Comparison of ENCODE assay signal across 8 mouse cellular contexts in genomic region chr5:134688086-134688717, GRCm38 (mm10). TPM values are rescaled to one million over a fixed set of nuclear protein-coding genes. Genes with fewer than 3 reads are reported as not detected.
DNase-seq lines count a peak whose midpoint lies in the region; ATAC-seq lines count a peak whose summit lies in the region.

TSS of gene Limk1 (minus strand) at chr5:134688598.

- H3K9ac ChIP-seq in forebrain, embryonic 15.5 days (replicated peaks): peak within 1 kb of the TSS; percentile 85
- H3K9ac ChIP-seq in neural tube, embryonic 13.5 days: peak within 1 kb of the TSS; percentile 80

- no peaks in the 10 kb centered on the region for H3K27me3 ChIP-seq in forebrain, embryonic 15.5 days
- H3K27me3 ChIP-seq in neural tube, embryonic 13.5 days: no peaks in the 10 kb centered on the region

- peaks cover 23% of the 10 kb centered on the region for H3K4me1 ChIP-seq in forebrain, embryonic 15.5 days
- peaks cover 29% of the 10 kb centered on the region for H3K4me1 ChIP-seq in neural tube, embryonic 13.5 days (replicated peaks)

- peak; percentile 39 for ATAC-seq in forebrain, embryonic 15.5 days (replicated peaks)
- ATAC-seq in neural tube, embryonic 13.5 days (ENCODE audit: low read depth): peak; percentile 42
- no peak for ATAC-seq in erythroid progenitor cell, adult 5-6 weeks (replicated peaks; ENCODE audit: low FRiP score, poor library complexity, severe bottlenecking)

- peaks cover 23% of the 10 kb centered on the region for H3K36me3 ChIP-seq in forebrain, embryonic 15.5 days
- H3K36me3 ChIP-seq in neural tube, embryonic 13.5 days: peaks cover 30% of the 10 kb centered on the region

- H3K4me2 ChIP-seq in forebrain, embryonic 15.5 days (replicated peaks): peak within 1 kb of the TSS; percentile 72
- peak within 1 kb of the TSS; percentile 82 for H3K4me2 ChIP-seq in neural tube, embryonic 13.5 days

- peak; percentile 37 for DNase-seq in layer of hippocampus, adult 11-12 months (ENCODE audit: low spot score)
- no peak for DNase-seq in layer of hippocampus, adult 9-10 months (ENCODE audit: low spot score)
- DNase-seq in adrenal gland, postnatal 10 days: no peak
- DNase-seq in left cerebral cortex, postnatal 10 days (ENCODE audit: extremely low spot score in 1 of 2, low spot score in 2 of 2): no peak
- no peak for DNase-seq in lung, postnatal 25 days (ENCODE audit: low spot score)

- peak within 1 kb of the TSS; percentile 94 for H3K27ac ChIP-seq in forebrain, embryonic 15.5 days (replicated peaks)
- H3K27ac ChIP-seq in neural tube, embryonic 13.5 days (replicated peaks): peak within 1 kb of the TSS; percentile 91

- peak within 1 kb of the TSS; percentile 88 for H3K4me3 ChIP-seq in forebrain, embryonic 15.5 days
- peak within 1 kb of the TSS; percentile 68 for H3K4me3 ChIP-seq in neural tube, embryonic 13.5 days

- intact Hi-C loops in left cerebral cortex, postnatal 10 days (cut with DNase I): no loop called here

- WGBS in forebrain, embryonic 15.5 days: under 1% methylated on average over 53 of the region's 69 CpGs
- under 1% methylated on average over 41 of the region's 69 CpGs for WGBS in neural tube, embryonic 13.5 days

- no peaks in the 10 kb centered on the region for H3K9me3 ChIP-seq in forebrain, embryonic 15.5 days
- H3K9me3 ChIP-seq in neural tube, embryonic 13.5 days: no peaks in the 10 kb centered on the region

RNA-seq across cellular contexts. Expression of gene Limk1, which starts in this region (rescaled TPM):
- 10 to 100 TPM; 17.9 to 20.5 TPM for total RNA-seq in adrenal gland, postnatal 10 days (2021)
- polyA plus RNA-seq in forebrain, embryonic 15.5 days (2015; fragmentation: Nextera tagmentation; extraction: Ambion mirVana): 16.0 and 16.9 TPM in 2 replicates
- total RNA-seq in left cerebral cortex, postnatal 10 days (2021): 10 to 100 TPM; 60.8 to 62.0 TPM
- polyA plus RNA-seq in neural tube, embryonic 13.5 days (2015; fragmentation: Nextera tagmentation; extraction: Ambion mirVana): 20.3 and 21.3 TPM in 2 replicates
- total RNA-seq in erythroid progenitor cell, adult 5-6 weeks (2015; ENCODE audit: low replicate concordance): 0.42 and 1.8 TPM in 2 replicates
- 0.64 and 0.76 TPM in 2 replicates for total RNA-seq in erythroid progenitor cell, adult 5-6 weeks (2017; ENCODE audit: low replicate concordance)

Comparison
In these comparisons a context has a peak if more than half of its experiments do, and no peak if none do; other contexts are left out.
1. RNA of gene Limk1 (total RNA-seq): 60.8 to 62.0 TPM in left cerebral cortex, postnatal 10 days and 17.9 to 20.5 TPM in adrenal gland, postnatal 10 days; 0.42 to 1.8 TPM in erythroid progenitor cell, adult 5-6 weeks; every median in the first group is over 4 times any median in the second.